Mouse (Mus musculus): ENCODE results near the gene Atf5.

- TF ChIP-seq ETS1 (conservative IDR thresholded peaks at IDR 0.05; ENCODE audit: low read depth, low read length) = no peak
- no peak for TF ChIP-seq MEF2A (IDR thresholded peaks at IDR 0.05; ENCODE audit: borderline replicate concordance, low read depth, low read length)
- no peak for TF ChIP-seq CTCF (conservative IDR thresholded peaks at IDR 0.05 in 1 of 2, IDR thresholded peaks at IDR 0.05 in 1 of 2; ENCODE audit: low read depth in 2 of 2, low read length in 2 of 2)
- TF ChIP-seq TBP (conservative IDR thresholded peaks at IDR 0.05; ENCODE audit: low read depth, low read length) = 0 out of 2 replicates have a peak, but pooled peaks have one; percentile 6
- no peak for TF ChIP-seq UBTF (IDR thresholded peaks at IDR 0.05; ENCODE audit: low read depth, low read length)
- peak; percentile 83; the same call in 1 of the 2 replicates for TF ChIP-seq E2F4 (IDR thresholded peaks at IDR 0.05; ENCODE audit: insufficient replicate concordance, low read depth, low read length)
- TF ChIP-seq RCOR1 (conservative IDR thresholded peaks at IDR 0.05; ENCODE audit: low read depth, low read length) = no peak
- TF ChIP-seq SIN3A (IDR thresholded peaks at IDR 0.05; ENCODE audit: low read length) = 0 out of 2 replicates have a peak, but pooled peaks have one; percentile 40
- peak; percentile 87 for TF ChIP-seq POLR2A (IDR thresholded peaks at IDR 0.05; ENCODE audit: low read depth, low read length)
Observed at GRCm38 (mm10) chr7:44815721-44816469, 563 bp downstream of the Atf5 start, which contains the start of the genes Nup62 and Il4i1.

All from CH12.LX (cell line).